Mouse (Mus musculus) liver, embryonic 14.5 days (tissue): ENCODE results near the gene Agrn. TPM values are rescaled to one million over a fixed set of nuclear protein-coding genes. Genes with fewer than 3 reads are reported as not detected.

Experiments
- ATAC-seq: fragments of 200-750 bp; cut with Nextera tagmentation; 2 replicates; pipeline ENCODE4 v1.8.0; 2017; ENCODE audit warnings: moderate number of reproducible peaks, mild to moderate bottlenecking, moderate library complexity; ENCODE audit not compliant: insufficient read depth
- DNase-seq, 3 experiments: peaks; one replicate each; pipeline ENCODE4 v3.0.0-alpha.2; 2012 to 2013; ENCODE audit warnings: low read depth in 3 of 3, low spot score in 3 of 3
- H3K27ac ChIP-seq: fragments of 300-500 bp; sonication (generic); 2 replicates; pipeline ENCODE4 v1.5.1; 2014; ENCODE audit warnings: moderate library complexity, mild to moderate bottlenecking, control low read depth, inconsistent platforms
- H3K27me3 ChIP-seq: fragments of 300-500 bp; sonication (generic); 2 replicates; pipeline ENCODE4 v1.6.1; 2014; ENCODE audit warnings: mild to moderate bottlenecking, low read length, moderate library complexity; ENCODE audit not compliant: control insufficient read depth, insufficient read depth
- H3K36me3 ChIP-seq: fragments of 300-500 bp; sonication (generic); replicated peaks from 2 replicates; pipeline ENCODE4 v1.6.1; 2014; ENCODE audit warnings: low read depth; ENCODE audit not compliant: control insufficient read depth, insufficient read depth
- H3K4me1 ChIP-seq, 2 experiments: fragments of 200-500 bp in 1 of 2; fragments of 300-500 bp in 1 of 2; sonication (generic) in 1 of 2; replicated peaks; 2 replicates each; pipeline ENCODE4 v1.6.1; 2012 to 2014; ENCODE audit warnings: antibody characterized with exemption in 1 of 2, inconsistent platforms in 1 of 2, low read length in 1 of 2; ENCODE audit not compliant: control insufficient read depth in 2 of 2, insufficient read depth in 2 of 2
- H3K4me2 ChIP-seq: fragments of 300-500 bp; sonication (generic); 2 replicates; pipeline ENCODE4 v1.6.1; 2014; ENCODE audit warnings: low read depth, mild to moderate bottlenecking, control low read depth, moderate library complexity
- H3K4me3 ChIP-seq, 2 experiments: fragments of 200-500 bp in 1 of 2; fragments of 300-500 bp in 1 of 2; sonication (generic) in 1 of 2; 2 replicates each; pipeline ENCODE4 v1.5.1; 2012 to 2014; ENCODE audit warnings: low read depth in 2 of 2, low read length in 2 of 2, mild to moderate bottlenecking in 2 of 2, control low read depth in 1 of 2, inconsistent platforms in 1 of 2, moderate library complexity in 1 of 2; ENCODE audit not compliant: insufficient read depth in 1 of 2
- H3K9ac ChIP-seq: fragments of 300-500 bp; sonication (generic); replicated peaks from 2 replicates; pipeline ENCODE4 v1.6.1; 2014; ENCODE audit warnings: mild to moderate bottlenecking, control low read depth, moderate library complexity
- H3K9me3 ChIP-seq: fragments of 300-500 bp; sonication (generic); 2 replicates; pipeline ENCODE4 v1.6.1; 2016; ENCODE audit warnings: low read length, mixed read lengths; ENCODE audit not compliant: control insufficient read depth
- CTCF ChIP-seq: IDR thresholded peaks from 2 replicates; pipeline ENCODE4 v1.5.1; 2016; ENCODE audit warnings: antibody characterized with exemption, low read depth, control low read depth
- EP300 ChIP-seq: IDR thresholded peaks from 2 replicates; pipeline ENCODE4 v1.6.1; 2016; ENCODE audit warnings: antibody characterized with exemption, low read depth
- WGBS: fragments of 180-500 bp; shearing (Covaris S2); extraction: QIAGEN DNeasy Blood & Tissue Kit; methylation state at CpG from one replicate; pipeline ENCODE4 v1.1.7; 2014; ENCODE audit not compliant: insufficient replicate concordance; 5-methylcytosine and 5-hydroxymethylcytosine counted together
- polyA plus RNA-seq, 2 experiments: library from polyadenylated mRNA; depleted of rRNA in 1 of 2; stranded (reverse) in 1 of 2; unstranded in 1 of 2; fragments of >200 nt; fragmentation: Nextera tagmentation in 1 of 2; extraction: Ambion mirVana in 1 of 2; gene quantifications; 2 replicates each; pipeline versions ENCODE4 v1.2.1 to v1.2.3; 2012 to 2014

Gene Agrn
- polyA plus RNA-seq, 2 experiments: 6.7 to 18.5 TPM

DNA sequence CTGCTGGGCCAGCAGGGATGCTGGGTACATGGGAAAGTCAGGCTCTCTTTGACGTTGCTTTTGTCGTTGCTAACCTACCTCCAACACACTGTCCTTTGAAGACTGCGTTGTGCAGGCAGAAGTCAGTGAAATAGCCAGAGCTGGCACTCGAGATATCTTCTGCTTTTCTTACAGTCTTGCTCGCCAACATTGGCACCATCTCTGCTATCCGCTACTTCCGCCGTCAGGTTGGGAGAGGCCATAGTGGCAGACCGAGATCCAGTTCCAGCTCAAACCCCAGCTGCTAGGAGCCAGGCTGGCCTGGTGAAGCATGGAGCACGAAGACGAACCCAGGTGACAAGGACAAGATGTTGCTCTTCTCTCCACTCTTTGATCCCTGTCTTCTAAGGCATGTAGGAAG, 22.6 kb upstream of the Agrn start:
- Histone ChIP-seq H3K9me3 (no peaks in the 10 kb centered on the region), H3K4me2 (no peak overlapping the region), H3K27ac (no peak overlapping the region), H3K27me3 (no peaks in the 10 kb centered on the region), H3K4me3 (no peak overlapping the region), H3K4me1 (no peaks in the 10 kb centered on the region), H3K9ac (no peak overlapping the region), H3K36me3 (no peaks in the 10 kb centered on the region)
- WGBS: 66% methylated on average over 11 of the region's 11 CpGs
- TF ChIP-seq EP300 (no peak), CTCF (no peak)
- DNase-seq (no peak), ATAC-seq (no peak)

- WGBS: 74% methylated on average over 16 of the region's 16 CpGs
- DNase-seq: no peak
- H3K4me3 ChIP-seq: no peak overlapping the region
- H3K4me1 ChIP-seq: no peaks in the 10 kb centered on the region
- H3K4me2 ChIP-seq: no peak overlapping the region
- no peaks in the 10 kb centered on the region for H3K9me3 ChIP-seq
- H3K27me3 ChIP-seq: no peaks in the 10 kb centered on the region
- no peak for ATAC-seq
- TF ChIP-seq CTCF (no peak), EP300 (no peak)
- no peak overlapping the region for H3K9ac ChIP-seq
- H3K36me3 ChIP-seq: no peaks in the 10 kb centered on the region
- H3K27ac ChIP-seq: no peak overlapping the region
Measured at GRCm38 (mm10) chr4:156217838-156218237, 20.6 kb upstream of the Agrn start.

DNA sequence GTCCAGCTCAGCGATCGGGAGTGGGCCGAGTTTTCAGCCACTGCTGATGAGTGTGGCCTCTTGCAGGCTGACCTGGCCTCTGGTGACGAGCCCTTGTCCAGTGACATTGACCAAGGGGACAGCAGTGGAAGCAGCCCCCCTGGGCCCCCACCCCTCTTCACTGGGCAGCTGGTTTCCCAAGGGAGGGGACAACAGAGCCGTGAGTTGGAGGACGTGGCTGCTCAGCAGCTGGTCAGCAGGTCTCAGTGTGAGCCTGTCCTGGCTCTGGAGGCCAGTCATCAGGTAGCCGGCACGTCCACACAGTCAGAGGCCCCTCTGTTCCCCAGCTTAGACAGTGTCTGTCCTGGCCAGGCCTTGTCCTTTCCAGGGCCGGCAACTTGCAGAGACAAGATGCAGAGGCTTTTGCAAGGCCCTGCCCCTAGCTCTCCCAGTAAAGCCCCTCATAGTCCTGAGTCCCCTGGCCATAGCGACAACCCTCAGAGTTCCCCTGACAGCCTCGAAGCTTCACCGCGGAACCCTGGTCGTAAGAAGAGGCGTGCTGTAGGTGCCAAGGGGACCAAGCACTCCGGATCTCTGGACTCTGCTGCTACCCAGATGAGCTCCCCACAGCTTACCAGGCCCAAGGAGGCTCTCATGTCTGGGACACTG, 19.9 kb upstream of the Agrn start:
- H3K27me3 ChIP-seq: no peaks in the 10 kb centered on the region
- no peak for ATAC-seq
- H3K4me2 ChIP-seq: no peak overlapping the region
- H3K9me3 ChIP-seq: no peaks in the 10 kb centered on the region
- DNase-seq: no peak
- no peak overlapping the region for H3K27ac ChIP-seq
- H3K9ac ChIP-seq: no peak overlapping the region
- TF ChIP-seq EP300 (no peak), CTCF (no peak)
- no peaks in the 10 kb centered on the region for H3K4me1 ChIP-seq
- 71% methylated on average over 16 of the region's 16 CpGs for whole genome bisulfite sequencing
- H3K36me3 ChIP-seq: no peaks in the 10 kb centered on the region
- no peak overlapping the region for H3K4me3 ChIP-seq

GRCm38 (mm10) chr4:156216196-156216595, 18.9 kb upstream of the Agrn start:
- H3K27ac ChIP-seq: no peak overlapping the region
- no peaks in the 10 kb centered on the region for H3K9me3 ChIP-seq
- H3K9ac ChIP-seq: no peak overlapping the region
- 67% methylated on average over 2 of the region's 2 CpGs for whole genome bisulfite sequencing
- ATAC-seq: no peak
- H3K27me3 ChIP-seq: no peaks in the 10 kb centered on the region
- H3K36me3 ChIP-seq: no peaks in the 10 kb centered on the region
- H3K4me1 ChIP-seq: no peaks in the 10 kb centered on the region
- TF ChIP-seq EP300: no peak
- TF ChIP-seq CTCF: no peak
- H3K4me2 ChIP-seq: no peak overlapping the region
- no peak overlapping the region for H3K4me3 ChIP-seq
- DNase-seq: no peak

DNA sequence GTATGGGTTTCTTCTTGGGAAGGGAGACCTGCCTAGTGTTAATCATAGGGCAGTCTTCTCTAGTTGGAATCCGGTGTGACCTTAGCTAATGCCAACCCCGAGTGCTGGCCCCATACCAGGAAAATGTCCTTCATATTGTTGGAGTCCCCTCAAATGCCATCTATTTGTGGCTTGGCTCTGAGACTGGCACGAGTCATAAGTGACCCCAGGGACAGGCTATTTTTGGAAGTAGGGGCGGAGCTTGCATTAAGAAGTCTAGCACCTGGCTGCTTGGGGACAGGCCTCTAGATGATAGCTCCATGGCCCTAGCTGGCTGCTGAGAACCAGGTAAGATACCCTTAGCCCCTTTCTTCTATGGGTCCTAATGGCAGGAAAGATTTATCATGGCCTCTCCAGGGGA, 18.4 kb upstream of the Agrn start, which contains the start of gene Perm1:
Gene Perm1 (plus strand): TSS at position 220 of the 400 bp plus-strand sequence.
- Histone ChIP-seq H3K27ac (no peak within 1 kb of the TSS), H3K4me3 (no peak within 1 kb of the TSS), H3K9me3 (no peaks in the 10 kb centered on the region), H3K27me3 (no peaks in the 10 kb centered on the region), H3K9ac (no peak within 1 kb of the TSS), H3K4me2 (no peak within 1 kb of the TSS), H3K36me3 (no peaks in the 10 kb centered on the region), H3K4me1 (no peaks in the 10 kb centered on the region)
- WGBS: 62% methylated on average over 4 of the region's 4 CpGs
- TF ChIP-seq EP300 (no peak), CTCF (no peak)
- DNase-seq (no peak), ATAC-seq (no peak)
